Mouse (Mus musculus) liver, adult 2 months (tissue): ENCODE results near the gene H2al1f. TPM values are rescaled to one million over a fixed set of nuclear protein-coding genes. Genes with fewer than 3 reads are reported as not detected.

Experiments used
- DNase-seq: peaks from one replicate; pipeline ENCODE4 v3.0.0-alpha.2; 2011; ENCODE audit warnings: low read depth, low spot score; ENCODE audit errors: extremely low read depth
- H3K27ac ChIP-seq: fragments of 200-500 bp; replicated peaks from 2 replicates; pipeline ENCODE4 v1.5.1; 2012; ENCODE audit warnings: low read depth, mild to moderate bottlenecking, control low read depth, inconsistent platforms, low read length; ENCODE audit not compliant: insufficient read depth
- H3K27me3 ChIP-seq: fragments of 200-500 bp; 2 replicates; pipeline ENCODE4 v1.6.1; 2012; ENCODE audit warnings: mild to moderate bottlenecking, moderate library complexity, low read length, inconsistent platforms; ENCODE audit not compliant: control insufficient read depth, insufficient read depth
- H3K36me3 ChIP-seq: fragments of 200-500 bp; 2 replicates; pipeline ENCODE4 v1.6.1; 2012; ENCODE audit warnings: low read length, inconsistent platforms; ENCODE audit not compliant: control insufficient read depth, insufficient read depth
- H3K4me1 ChIP-seq: fragments of 200-500 bp; 2 replicates; pipeline ENCODE4 v1.6.1; 2011; ENCODE audit warnings: low read length; ENCODE audit not compliant: control insufficient read depth, insufficient read depth
- H3K4me3 ChIP-seq: fragments of 200-500 bp; 2 replicates; pipeline ENCODE4 v1.5.1; 2011; ENCODE audit warnings: low read depth, mild to moderate bottlenecking, control low read depth, low read length, moderate library complexity; ENCODE audit not compliant: insufficient read depth
- H3K79me2 ChIP-seq: fragments of 200-500 bp; 2 replicates; pipeline ENCODE4 v1.6.1; 2012; ENCODE audit warnings: inconsistent platforms, mild to moderate bottlenecking, low read length, moderate library complexity; ENCODE audit not compliant: control insufficient read depth, insufficient read depth
- H3K9ac ChIP-seq: fragments of 200-500 bp; 2 replicates; pipeline ENCODE4 v1.6.1; 2012; ENCODE audit warnings: low read depth, mild to moderate bottlenecking, control low read depth, inconsistent platforms, low read length
- CTCF ChIP-seq: fragments of 200-500 bp; IDR thresholded peaks from 2 replicates; pipeline ENCODE4 v1.5.1; 2011; ENCODE audit warnings: low read depth, low read length, control low read depth
- POLR2A ChIP-seq: fragments of 200-500 bp; IDR thresholded peaks from 2 replicates; pipeline ENCODE4 v1.6.1; 2011; ENCODE audit warnings: low read length, control low read depth; ENCODE audit not compliant: insufficient read depth; ENCODE audit errors: extremely low read depth
- WGBS: fragments of 180-500 bp; shearing (Covaris S2); methylation state at CpG from one replicate; pipeline ENCODE4 v1.1.7; 2018; 5-methylcytosine and 5-hydroxymethylcytosine counted together
- polyA plus RNA-seq: library from polyadenylated mRNA; depleted of rRNA; stranded (reverse); fragments of >200 nt; gene quantifications from 2 replicates; pipeline ENCODE4 v1.2.3, GENCODE M21; 2012; rRNA removed
- total RNA-seq: library from RNA; depleted of rRNA; stranded (reverse); fragments of >200 nt; gene quantifications from 2 replicates; pipeline ENCODE4 v1.2.3, GENCODE M21; 2014; rRNA removed

The H2al1f gene
- total and polyA plus RNA-seq, 2 experiments = not detected

DNA sequence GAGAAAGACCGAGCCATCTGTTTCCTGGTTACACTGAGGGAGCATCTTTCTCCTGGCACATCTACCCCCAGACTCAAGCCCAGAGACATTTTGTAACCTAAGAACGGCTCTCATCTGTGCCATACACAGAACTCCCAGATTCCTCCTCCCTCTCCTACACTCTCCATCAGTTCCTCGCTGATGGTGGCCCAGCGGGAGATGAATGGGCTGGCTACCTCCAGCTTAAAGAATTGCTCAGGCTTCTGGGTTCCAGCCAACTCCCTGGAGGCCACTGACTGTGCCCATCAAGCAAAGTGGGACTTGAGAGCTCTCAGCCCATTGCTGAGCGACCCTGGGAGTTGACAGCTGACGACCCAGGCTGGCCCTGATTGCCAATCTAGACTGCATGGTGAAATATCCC is 48.9 kb downstream of the H2al1f start:
- TF ChIP-seq POLR2A (no peak), CTCF (no peak)
- H3K27ac ChIP-seq = no peak overlapping the region
- no peaks in the 10 kb centered on the region for H3K36me3 ChIP-seq
- H3K79me2 ChIP-seq = no peaks in the 10 kb centered on the region
- no peaks in the 10 kb centered on the region for H3K27me3 ChIP-seq
- no peak for DNase-seq
- H3K4me3 ChIP-seq = no peak overlapping the region
- no peak overlapping the region for H3K9ac ChIP-seq
- 84% methylated on average over 6 of the region's 6 CpGs for WGBS
- no peaks in the 10 kb centered on the region for H3K4me1 ChIP-seq

Other genes starting within 250 kb of the H2al1f start
- gene H2al1a, start 15.9 kb upstream of the H2al1f start, total RNA-seq = not detected in 2 replicates
- not detected in 2 replicates for gene H2al1a, start 15.9 kb upstream of the H2al1f start, polyA plus RNA-seq
- gene H2al1b, start 12.7 kb upstream of the H2al1f start, total RNA-seq = not detected in 2 replicates
- gene H2al1b, start 12.7 kb upstream of the H2al1f start, polyA plus RNA-seq = not detected in 2 replicates
- not detected in 2 replicates for gene H2al1c, start 9.5 kb upstream of the H2al1f start, total RNA-seq
- gene H2al1c, start 9.5 kb upstream of the H2al1f start, polyA plus RNA-seq = not detected in 2 replicates
- not detected in 2 replicates for gene H2al1d, start 6.3 kb upstream of the H2al1f start, total RNA-seq
- not detected in 2 replicates for gene H2al1d, start 6.3 kb upstream of the H2al1f start, polyA plus RNA-seq
- not detected in 2 replicates for gene H2al1e, start 3.2 kb upstream of the H2al1f start, total RNA-seq
- not detected in 2 replicates for gene H2al1e, start 3.2 kb upstream of the H2al1f start, polyA plus RNA-seq
- gene H2al1g, start 3.1 kb downstream of the H2al1f start, total RNA-seq = not detected in 2 replicates
- not detected in 2 replicates for gene H2al1g, start 3.1 kb downstream of the H2al1f start, polyA plus RNA-seq
- not detected in 2 replicates for gene H2al1h, start 6.3 kb downstream of the H2al1f start, total RNA-seq
- not detected in 2 replicates for gene H2al1h, start 6.3 kb downstream of the H2al1f start, polyA plus RNA-seq
- gene H2al1i, start 9.5 kb downstream of the H2al1f start, total RNA-seq = not detected in 2 replicates
- not detected in 2 replicates for gene H2al1i, start 9.5 kb downstream of the H2al1f start, polyA plus RNA-seq
- not detected in 2 replicates for gene H2al1j, start 12.7 kb downstream of the H2al1f start, total RNA-seq
- gene H2al1j, start 12.7 kb downstream of the H2al1f start, polyA plus RNA-seq = not detected in 2 replicates